Mouse (Mus musculus) MEL (cell line): ENCODE measurements at regions not wholly inside any gene's neighbourhood (a gene's known extent, or its start where the extent isn't known, plus 50 kb on each side); places are given as distances from the start of the nearest gene placed in this dataset.

Experiments used
- DNase-seq: peaks from one replicate; pipeline ENCODE4 v3.0.0; 2011; ENCODE audit warnings: low read depth, low spot score
- H3K27ac ChIP-seq: 2 replicates; pipeline ENCODE4 v1.5.1; 2012; ENCODE audit warnings: low read depth, mild to moderate bottlenecking, control low read depth, low read length, moderate library complexity; ENCODE audit not compliant: control insufficient read depth
- H3K27me3 ChIP-seq, 2 experiments: fragments of 150-350 bp in 1 of 2; sonication (generic) in 1 of 2; 2 replicates each; pipeline ENCODE4 v1.6.1; 2012; ENCODE audit warnings: low read length in 2 of 2, mild to moderate bottlenecking in 2 of 2, improper control_type of control experiment in 1 of 2, moderate library complexity in 1 of 2; ENCODE audit not compliant: insufficient read depth in 2 of 2, control insufficient read depth in 1 of 2
- H3K36me3 ChIP-seq, 2 experiments: 2 replicates each; pipeline ENCODE4 v1.6.1; 2012 to 2014; ENCODE audit warnings: low read length in 2 of 2, improper control_type of control experiment in 1 of 2, inconsistent platforms in 1 of 2, mild to moderate bottlenecking in 1 of 2; ENCODE audit not compliant: insufficient read depth in 2 of 2, control insufficient read depth in 1 of 2
- H3K4me1 ChIP-seq, 2 experiments: fragments of 150-350 bp in 1 of 2; sonication (generic) in 1 of 2; 2 replicates each; pipeline ENCODE4 v1.6.1; 2012; ENCODE audit warnings: low read length in 2 of 2, improper control_type of control experiment in 1 of 2, mild to moderate bottlenecking in 1 of 2; ENCODE audit not compliant: insufficient read depth in 2 of 2, control insufficient read depth in 1 of 2
- H3K4me3 ChIP-seq, 2 experiments: fragments of 150-350 bp in 1 of 2; sonication (generic) in 1 of 2; 2 replicates each; pipeline ENCODE4 v1.5.1; 2012; ENCODE audit warnings: low read depth in 2 of 2, low read length in 2 of 2, mild to moderate bottlenecking in 2 of 2, moderate library complexity in 2 of 2, control low read depth in 1 of 2, improper control_type of control experiment in 1 of 2; ENCODE audit not compliant: control insufficient read depth in 1 of 2, insufficient read depth in 1 of 2
- H3K79me2 ChIP-seq: 2 replicates; pipeline ENCODE4 v1.6.1; 2012; ENCODE audit warnings: mild to moderate bottlenecking, low read length, moderate library complexity; ENCODE audit not compliant: control insufficient read depth, poor library complexity, insufficient read depth
- H3K9ac ChIP-seq: 2 replicates; pipeline ENCODE4 v1.6.1; 2012; ENCODE audit warnings: low read depth, mild to moderate bottlenecking, control low read depth, low read length, moderate library complexity; ENCODE audit not compliant: control insufficient read depth, poor library complexity, severe bottlenecking
- H3K9me3 ChIP-seq: fragments of 150-350 bp; sonication (generic); replicated peaks from 2 replicates; pipeline ENCODE4 v1.6.1; 2012; ENCODE audit warnings: mild to moderate bottlenecking, low read length, improper control_type of control experiment, moderate library complexity; ENCODE audit not compliant: insufficient read depth
- ELF1 ChIP-seq: IDR thresholded peaks from 2 replicates; pipeline ENCODE4 v1.6.1; 2014; ENCODE audit warnings: low read depth, mild to moderate bottlenecking, inconsistent platforms, low read length, improper control_type of control experiment, moderate library complexity
- ETS1 ChIP-seq: IDR thresholded peaks from 2 replicates; pipeline ENCODE4 v1.6.1; 2012; ENCODE audit warnings: low read depth, mild to moderate bottlenecking, inconsistent platforms, low read length, improper control_type of control experiment, moderate library complexity
- GATA1 ChIP-seq: IDR thresholded peaks from 2 replicates; pipeline ENCODE4 v1.6.1; 2011; ENCODE audit warnings: low read depth, low read length, improper control_type of control experiment
- JUND ChIP-seq: IDR thresholded peaks from 2 replicates; pipeline ENCODE4 v1.6.1; 2011; ENCODE audit warnings: low read depth, mild to moderate bottlenecking, improper control_type of control experiment, low read length
- KAT2A ChIP-seq: conservative IDR thresholded peaks from 2 replicates; pipeline ENCODE4 v1.6.1; 2012; ENCODE audit warnings: low read depth, low read length, improper control_type of control experiment, inconsistent platforms
- MAFK ChIP-seq: IDR thresholded peaks from 2 replicates; pipeline ENCODE4 v1.6.1; 2011; ENCODE audit warnings: low read depth, mild to moderate bottlenecking, low read length, improper control_type of control experiment, borderline replicate concordance
- MAZ ChIP-seq: IDR thresholded peaks from 2 replicates; pipeline ENCODE4 v1.6.1; 2012; ENCODE audit warnings: low read depth, mild to moderate bottlenecking, inconsistent platforms, low read length, improper control_type of control experiment
- MYB ChIP-seq: IDR thresholded peaks from 2 replicates; pipeline ENCODE4 v1.6.1; 2011; ENCODE audit warnings: mild to moderate bottlenecking, low read depth, low read length, improper control_type of control experiment
- NELFE ChIP-seq: IDR thresholded peaks from 2 replicates; pipeline ENCODE4 v1.6.1; 2011; ENCODE audit warnings: low read depth, low read length, improper control_type of control experiment
- NRF1 ChIP-seq: IDR thresholded peaks from 2 replicates; pipeline ENCODE4 v1.6.1; 2014; ENCODE audit warnings: low read depth, mild to moderate bottlenecking, inconsistent platforms, low read length, improper control_type of control experiment, moderate library complexity; ENCODE audit not compliant: poor library complexity, insufficient read depth, severe bottlenecking
- POLR2AphosphoS5 ChIP-seq: IDR thresholded peaks from 2 replicates; pipeline ENCODE4 v1.6.1; 2012; ENCODE audit warnings: low read depth, borderline replicate concordance, mild to moderate bottlenecking, inconsistent platforms, low read length, moderate library complexity, mixed read lengths
- RAD21 ChIP-seq: IDR thresholded peaks from 2 replicates; pipeline ENCODE4 v1.6.1; 2011; ENCODE audit warnings: mild to moderate bottlenecking, low read depth, low read length, improper control_type of control experiment
- RCOR1 ChIP-seq: IDR thresholded peaks from 2 replicates; pipeline ENCODE4 v1.6.1; 2012; ENCODE audit warnings: low read depth, mild to moderate bottlenecking, inconsistent platforms, low read length, improper control_type of control experiment
- SMC3 ChIP-seq: IDR thresholded peaks from 2 replicates; pipeline ENCODE4 v1.6.1; 2011; ENCODE audit warnings: low read depth, low read length, improper control_type of control experiment
- TBP ChIP-seq: IDR thresholded peaks from 2 replicates; pipeline ENCODE4 v1.8.0; 2011; ENCODE audit warnings: low read depth, low read length, improper control_type of control experiment
- UBTF ChIP-seq: IDR thresholded peaks from 2 replicates; pipeline ENCODE4 v1.6.1; 2012; ENCODE audit warnings: low read depth, mild to moderate bottlenecking, inconsistent platforms, low read length, improper control_type of control experiment, moderate library complexity, borderline replicate concordance; ENCODE audit not compliant: insufficient read depth
- USF1 ChIP-seq: IDR thresholded peaks from 2 replicates; pipeline ENCODE4 v1.6.1; 2014; ENCODE audit warnings: low read depth, mild to moderate bottlenecking, inconsistent platforms, low read length, improper control_type of control experiment, moderate library complexity
- USF2 ChIP-seq, 2 experiments: IDR thresholded peaks; 2 replicates each; pipeline ENCODE4 v1.6.1; 2011 to 2012; ENCODE audit warnings: improper control_type of control experiment in 2 of 2, low read length in 2 of 2, borderline replicate concordance in 1 of 2, inconsistent platforms in 1 of 2, low read depth in 1 of 2, mild to moderate bottlenecking in 1 of 2; ENCODE audit not compliant: insufficient read depth in 1 of 2
- ZMIZ1 ChIP-seq: IDR thresholded peaks from 2 replicates; pipeline ENCODE4 v1.6.1; 2012; ENCODE audit warnings: low read depth, mild to moderate bottlenecking, inconsistent platforms, low read length, improper control_type of control experiment, moderate library complexity

- H3K36me3 ChIP-seq, result no peaks in the 10 kb centered on the region
- H3K79me2 ChIP-seq, result no peaks in the 10 kb centered on the region
- H3K4me1 ChIP-seq, result no peaks in the 10 kb centered on the region
- no peak overlapping the region for H3K27ac ChIP-seq
- no peaks in the 10 kb centered on the region for H3K27me3 ChIP-seq
- H3K9me3 ChIP-seq, result no peaks in the 10 kb centered on the region
- no peak for DNase-seq
- no peak overlapping the region for H3K9ac ChIP-seq
- no peak for TF ChIP-seq ELF1
- no peak overlapping the region for H3K4me3 ChIP-seq
Measured at GRCm38 (mm10) chr8:32959326-32960064, 469.0 kb upstream of the 5930422O12Rik start.

- no peak overlapping the region for H3K9ac ChIP-seq
- H3K4me3 ChIP-seq, result no peak overlapping the region
- H3K4me1 ChIP-seq, result no peaks in the 10 kb centered on the region
- no peaks in the 10 kb centered on the region for H3K36me3 ChIP-seq
- DNase-seq, result no peak
- no peaks in the 10 kb centered on the region for H3K27me3 ChIP-seq
- H3K27ac ChIP-seq, result no peak overlapping the region
- TF ChIP-seq RAD21 (no peak), JUND (no peak), KAT2A (no peak), NRF1 (no peak), POLR2AphosphoS5 (no peak)
- TF ChIP-seq, all 39 proteins: peak for 0
- no peaks in the 10 kb centered on the region for H3K79me2 ChIP-seq
- no peaks in the 10 kb centered on the region for H3K9me3 ChIP-seq
Measured at GRCm38 (mm10) chr8:32990216-32990615, 438.3 kb upstream of the 5930422O12Rik start.

- no peak overlapping the region for H3K9ac ChIP-seq
- H3K4me1 ChIP-seq, result no peaks in the 10 kb centered on the region
- no peaks in the 10 kb centered on the region for H3K9me3 ChIP-seq
- no peak overlapping the region for H3K27ac ChIP-seq
- H3K36me3 ChIP-seq, result no peaks in the 10 kb centered on the region
- no peak for TF ChIP-seq ETS1
- no peak for TF ChIP-seq MYB
- TF ChIP-seq USF1, result no peak
- TF ChIP-seq KAT2A, result no peak
- TF ChIP-seq ZMIZ1, result no peak
- TF ChIP-seq RCOR1, result no peak
- no peak for TF ChIP-seq MAZ
- no peak for TF ChIP-seq UBTF
- no peak for TF ChIP-seq GATA1
- no peak for TF ChIP-seq MAFK
- TF ChIP-seq SMC3, result no peak
- no peak for TF ChIP-seq NELFE
- TF ChIP-seq JUND, result no peak
- TF ChIP-seq TBP, result no peak
- no peak for TF ChIP-seq RAD21
- no peak for TF ChIP-seq USF2 (IDR thresholded peaks at IDR 0.05; ENCODE audit: borderline replicate concordance in 1 of 2, insufficient read depth in 1 of 2, low read depth in 1 of 2, low read length in 2 of 2)
- no peaks in the 10 kb centered on the region for H3K79me2 ChIP-seq
- H3K4me3 ChIP-seq, result no peak overlapping the region
- no peak for DNase-seq
- H3K27me3 ChIP-seq, result no peaks in the 10 kb centered on the region
Measured at GRCm38 (mm10) chr8:33003967-33004564, 424.4 kb upstream of the 5930422O12Rik start.
